Mouse (Mus musculus): Measurements from ENCODE around the gene Efna1. TPM values are rescaled to one million over a fixed set of nuclear protein-coding genes. Genes with fewer than 3 reads are reported as not detected.

Gene Efna1
- polyA plus RNA-seq, 1 experiment from 2014 or later, result 58.5 TPM

DNA sequence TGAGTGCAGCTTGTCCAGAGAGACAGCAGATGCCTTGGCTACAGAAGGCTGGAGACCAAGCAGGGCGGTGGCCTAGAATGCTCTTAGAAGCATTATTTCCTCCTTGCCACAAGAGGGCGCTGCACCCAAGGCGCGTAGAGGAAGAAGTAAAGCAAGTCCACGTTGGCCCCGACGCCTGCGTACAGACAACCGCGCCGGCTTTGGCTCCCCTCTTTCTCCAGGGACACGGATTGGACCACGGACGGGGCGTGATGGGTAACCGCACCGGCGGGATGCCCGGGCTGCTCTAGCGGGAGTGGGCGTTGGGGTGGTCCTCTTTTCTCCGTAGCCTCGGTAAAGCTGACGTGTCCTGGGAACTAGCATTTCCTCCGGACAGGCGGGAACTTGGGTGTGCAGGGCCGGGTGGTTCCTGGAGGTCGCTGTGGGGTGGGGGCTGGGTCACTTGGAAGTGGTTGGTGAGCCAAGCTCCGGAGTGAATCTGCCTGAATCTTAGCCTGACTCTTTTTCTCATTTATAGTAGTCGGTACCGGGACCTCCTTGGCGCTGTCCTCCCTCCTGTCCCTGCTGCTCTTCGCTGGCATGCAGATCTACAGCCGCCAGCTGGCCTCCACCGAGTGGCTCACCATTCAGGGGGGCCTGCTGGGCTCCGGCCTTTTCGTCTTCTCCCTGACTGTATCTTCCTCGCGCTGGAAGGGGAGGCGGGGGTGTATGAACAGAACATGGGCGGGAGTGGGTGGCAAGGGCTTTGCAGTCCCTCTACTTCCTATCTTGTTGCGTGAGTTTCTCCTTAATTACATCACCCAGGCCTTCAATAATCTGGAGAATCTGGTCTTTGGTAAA, 34.5 kb downstream of the Efna1 start, which contains the start of gene Trim46:
Gene Trim46 (minus strand): TSS at position 49 of the 840 bp plus-strand sequence.
- Histone ChIP-seq H3K9ac (peak within 1 kb of the TSS; percentile 79), H3K4me1 (replicated peaks) (peaks cover 44% of the 10 kb centered on the region), H3K27me3 (replicated peaks) (0 out of 2 replicates have a peak, but pooled peaks cover 6% of the 10 kb centered on the region), H3K9me3 (no peaks in the 10 kb centered on the region), H3K4me2 (replicated peaks) (peak within 1 kb of the TSS; percentile 83), H3K4me3 (replicated peaks) (peak within 1 kb of the TSS; percentile 62), H3K36me3 (0 out of 2 replicates have a peak, but pooled peaks cover 10% of the 10 kb centered on the region), H3K27ac (peak within 1 kb of the TSS; percentile 70)
- peak; percentile 78 for ATAC-seq
- under 1% methylated on average over 42 of the region's 42 CpGs for WGBS

DNA sequence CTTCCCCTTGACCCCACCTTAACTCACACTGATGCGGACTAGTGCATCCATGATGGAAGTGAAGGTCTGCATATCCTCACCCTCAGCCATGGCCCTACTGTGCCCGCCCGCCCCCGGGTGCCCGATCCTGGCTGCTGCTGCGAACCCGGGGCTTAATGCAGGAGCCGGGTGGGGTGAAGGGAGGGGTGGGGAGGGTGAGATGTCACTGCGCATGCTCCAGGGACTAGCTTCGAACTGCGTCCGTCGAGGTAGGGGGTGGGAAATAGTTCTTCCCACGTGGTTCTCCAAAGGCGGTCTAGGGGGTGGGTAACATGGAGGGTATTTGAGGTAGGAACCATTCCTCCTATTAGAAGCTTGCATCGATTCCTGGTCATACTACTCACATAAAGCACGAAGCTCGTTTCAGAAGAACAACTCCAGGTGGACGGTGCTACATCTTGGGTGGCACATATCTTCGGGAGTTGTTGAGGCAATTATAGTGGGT, 35.2 kb downstream of the Efna1 start, which contains the start of gene Krtcap2:
Gene Krtcap2 (plus strand): TSS at position 279 of the 484 bp plus-strand sequence.
- 5% methylated on average over 20 of the region's 20 CpGs for WGBS
- peaks cover 36% of the 10 kb centered on the region for H3K4me1 ChIP-seq (replicated peaks)
- H3K27me3 ChIP-seq (replicated peaks), result 0 out of 2 replicates have a peak, but pooled peaks cover 6% of the 10 kb centered on the region
- peak within 1 kb of the TSS; percentile 79 for H3K9ac ChIP-seq
- peak within 1 kb of the TSS; percentile 70 for H3K27ac ChIP-seq
- no peaks in the 10 kb centered on the region for H3K9me3 ChIP-seq
- H3K4me2 ChIP-seq (replicated peaks), result peak within 1 kb of the TSS; percentile 83
- H3K36me3 ChIP-seq, result 0 out of 2 replicates have a peak, but pooled peaks cover 10% of the 10 kb centered on the region
- peak within 1 kb of the TSS; percentile 62 for H3K4me3 ChIP-seq (replicated peaks)
- peak; percentile 29 for ATAC-seq

DNA sequence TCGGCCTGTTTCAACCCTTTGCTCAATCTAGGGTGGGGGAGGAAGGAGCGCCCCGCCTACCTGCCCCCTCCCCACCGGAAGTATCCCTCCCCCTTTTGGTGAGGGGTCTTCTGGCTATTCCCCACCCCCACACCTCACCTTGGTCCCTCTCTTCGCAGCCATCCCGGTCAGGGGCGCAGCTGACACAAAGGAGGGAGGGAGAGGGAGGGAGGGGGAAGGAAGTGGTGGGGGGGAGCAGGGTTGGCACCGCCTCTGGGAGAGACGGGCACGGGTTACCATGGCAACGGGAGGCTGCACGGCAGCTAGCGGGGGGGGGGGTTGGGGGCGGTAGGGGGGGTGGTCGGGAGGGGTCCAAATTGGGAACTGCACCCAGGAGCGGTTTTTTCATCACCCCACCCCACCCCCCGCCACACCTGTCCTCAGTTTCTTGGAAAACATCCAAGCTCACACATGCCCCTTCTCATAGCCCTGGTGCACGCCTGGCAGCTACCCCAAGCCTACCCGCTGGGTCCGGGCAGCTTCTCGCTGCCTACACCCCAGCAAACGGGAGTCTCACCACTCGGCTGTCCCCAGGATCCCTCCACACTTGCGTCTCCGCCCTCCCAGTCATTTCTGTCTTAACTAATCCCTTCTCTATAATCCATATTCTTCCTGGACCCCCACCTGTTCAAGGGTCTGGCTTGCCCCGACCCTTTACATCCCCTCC, 35.8 kb downstream of the Efna1 start:
- Histone ChIP-seq H3K9ac (peak overlapping the region; percentile 20; the same call in 1 of the 2 replicates), H3K27me3 (replicated peaks) (0 out of 2 replicates have a peak, but pooled peaks cover 6% of the 10 kb centered on the region), H3K27ac (no peak overlapping the region), H3K4me2 (replicated peaks) (peak overlapping the region; percentile 83), H3K36me3 (0 out of 2 replicates have a peak, but pooled peaks cover 10% of the 10 kb centered on the region), H3K4me1 (replicated peaks) (peaks cover 34% of the 10 kb centered on the region), H3K4me3 (replicated peaks) (peak overlapping the region; percentile 62), H3K9me3 (no peaks in the 10 kb centered on the region)
- ATAC-seq, result peak; percentile 17; the same call in 1 of the 2 replicates
- under 1% methylated on average over 18 of the region's 26 CpGs for WGBS

- Histone ChIP-seq H3K27me3 (replicated peaks) (0 out of 2 replicates have a peak, but pooled peaks cover 6% of the 10 kb centered on the region), H3K4me2 (replicated peaks) (peak overlapping the region; percentile 83), H3K36me3 (0 out of 2 replicates have a peak, but pooled peaks cover 7% of the 10 kb centered on the region), H3K4me3 (replicated peaks) (peak overlapping the region; percentile 62), H3K4me1 (replicated peaks) (peaks cover 34% of the 10 kb centered on the region), H3K9ac (peak overlapping the region; percentile 20; the same call in 1 of the 2 replicates), H3K27ac (no peak overlapping the region), H3K9me3 (no peaks in the 10 kb centered on the region)
- WGBS, result 23% methylated on average over 25 of the region's 25 CpGs
- peak; percentile 21; the same call in 1 of the 2 replicates for ATAC-seq
Observed at GRCm38 (mm10) chr3:89244158-89244981, 36.6 kb downstream of the Efna1 start.

DNA sequence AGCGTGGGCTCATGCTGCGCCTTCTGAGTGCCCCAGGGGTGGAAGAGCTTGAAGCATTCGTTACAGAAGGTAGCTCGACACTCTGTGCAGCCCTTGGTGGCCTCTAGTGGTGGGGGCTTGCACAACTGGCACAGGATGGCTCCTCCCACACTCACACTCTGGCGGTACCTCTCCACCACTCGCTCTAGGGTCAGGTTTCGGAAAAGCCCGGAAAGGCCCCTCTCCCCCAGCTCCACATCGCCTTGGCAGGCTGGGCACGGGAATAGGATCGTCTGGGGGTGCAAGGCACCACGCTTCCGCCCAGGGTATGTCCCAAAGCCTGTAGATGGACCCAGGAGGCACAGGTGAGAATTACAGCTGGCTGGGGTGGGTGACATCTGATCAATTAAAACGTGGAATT, 37.3 kb downstream of the Efna1 start:
- ATAC-seq, result peak; percentile 29
- no peak overlapping the region for H3K27ac ChIP-seq
- no peak overlapping the region for H3K4me3 ChIP-seq (replicated peaks)
- peaks cover 34% of the 10 kb centered on the region for H3K4me1 ChIP-seq (replicated peaks)
- H3K4me2 ChIP-seq (replicated peaks), result peak overlapping the region; percentile 83
- 0 out of 2 replicates have a peak, but pooled peaks cover 6% of the 10 kb centered on the region for H3K27me3 ChIP-seq (replicated peaks)
- 0 out of 2 replicates have a peak, but pooled peaks cover 3% of the 10 kb centered on the region for H3K36me3 ChIP-seq
- H3K9ac ChIP-seq, result no peak overlapping the region
- no peaks in the 10 kb centered on the region for H3K9me3 ChIP-seq
- 20% methylated on average over 14 of the region's 14 CpGs for WGBS

- Histone ChIP-seq H3K9me3 (no peaks in the 10 kb centered on the region), H3K27me3 (replicated peaks) (0 out of 2 replicates have a peak, but pooled peaks cover 6% of the 10 kb centered on the region), H3K4me1 (replicated peaks) (peaks cover 35% of the 10 kb centered on the region), H3K36me3 (no peaks in the 10 kb centered on the region), H3K9ac (no peak overlapping the region), H3K27ac (no peak overlapping the region), H3K4me3 (replicated peaks) (no peak overlapping the region), H3K4me2 (replicated peaks) (no peak overlapping the region)
- no peak for ATAC-seq
- 69% methylated on average over 9 of the region's 9 CpGs for WGBS
Observed at GRCm38 (mm10) chr3:89242331-89242895, 38.5 kb downstream of the Efna1 start.

- 57% methylated on average over 12 of the region's 12 CpGs for WGBS
- ATAC-seq, result peak; percentile 75
- no peaks in the 10 kb centered on the region for H3K27me3 ChIP-seq (replicated peaks)
- peaks cover 12% of the 10 kb centered on the region for H3K4me1 ChIP-seq (replicated peaks)
- H3K4me2 ChIP-seq (replicated peaks), result peak overlapping the region; percentile 32
- no peak overlapping the region for H3K4me3 ChIP-seq (replicated peaks)
- H3K9me3 ChIP-seq, result no peaks in the 10 kb centered on the region
- no peak overlapping the region for H3K27ac ChIP-seq
- no peaks in the 10 kb centered on the region for H3K36me3 ChIP-seq
- H3K9ac ChIP-seq, result no peak overlapping the region
Observed at GRCm38 (mm10) chr3:89238494-89238893, 42.4 kb downstream of the Efna1 start.

GRCm38 (mm10) chr3:89237682-89238081, 43.3 kb downstream of the Efna1 start:
- no peak overlapping the region for H3K27ac ChIP-seq
- no peaks in the 10 kb centered on the region for H3K36me3 ChIP-seq
- H3K4me3 ChIP-seq (replicated peaks), result no peak overlapping the region
- 92% methylated on average over 21 of the region's 21 CpGs for WGBS
- H3K4me1 ChIP-seq (replicated peaks), result peaks cover 17% of the 10 kb centered on the region; the same call in 1 of the 2 replicates
- H3K27me3 ChIP-seq (replicated peaks), result no peaks in the 10 kb centered on the region
- no peak for ATAC-seq
- no peak overlapping the region for H3K9ac ChIP-seq
- H3K4me2 ChIP-seq (replicated peaks), result no peak overlapping the region
- H3K9me3 ChIP-seq, result no peaks in the 10 kb centered on the region

DNA sequence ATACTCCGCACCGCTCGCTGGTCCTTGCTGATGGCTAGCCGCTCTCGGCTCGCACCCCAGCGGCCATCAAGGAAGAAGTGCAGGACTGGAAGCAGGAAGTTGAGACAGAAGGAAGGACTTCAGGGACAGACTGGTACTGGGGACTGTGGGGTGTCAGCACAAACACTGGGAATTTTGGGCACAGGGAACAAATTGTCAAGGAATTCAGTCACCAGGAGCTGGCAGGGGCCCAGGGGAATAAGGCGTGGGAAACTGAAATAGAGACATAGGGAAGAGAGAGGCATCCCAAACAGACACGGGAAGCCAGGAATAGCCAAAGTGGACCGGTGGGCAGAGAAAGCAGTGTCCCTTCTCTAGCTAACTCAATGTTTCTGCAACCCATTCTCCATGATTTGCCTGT, 44.4 kb downstream of the Efna1 start:
- Histone ChIP-seq H3K9me3 (no peaks in the 10 kb centered on the region), H3K4me2 (replicated peaks) (no peak overlapping the region), H3K36me3 (no peaks in the 10 kb centered on the region), H3K4me3 (replicated peaks) (no peak overlapping the region), H3K9ac (no peak overlapping the region), H3K4me1 (replicated peaks) (peaks cover 18% of the 10 kb centered on the region; the same call in 1 of the 2 replicates), H3K27ac (no peak overlapping the region), H3K27me3 (replicated peaks) (no peaks in the 10 kb centered on the region)
- no peak for ATAC-seq
- WGBS, result 91% methylated on average over 10 of the region's 10 CpGs

- Histone ChIP-seq H3K9ac (no peak overlapping the region), H3K36me3 (no peaks in the 10 kb centered on the region), H3K27me3 (replicated peaks) (no peaks in the 10 kb centered on the region), H3K4me3 (replicated peaks) (no peak overlapping the region), H3K9me3 (no peaks in the 10 kb centered on the region), H3K27ac (no peak overlapping the region), H3K4me1 (replicated peaks) (peaks cover 22% of the 10 kb centered on the region; the same call in 1 of the 2 replicates), H3K4me2 (replicated peaks) (no peak overlapping the region)
- WGBS, result 63% methylated on average over 14 of the region's 14 CpGs
- ATAC-seq, result peak; percentile 62
Observed at GRCm38 (mm10) chr3:89233562-89234110, 47.3 kb downstream of the Efna1 start.

- Histone ChIP-seq H3K9me3 (no peaks in the 10 kb centered on the region), H3K4me2 (replicated peaks) (no peak overlapping the region), H3K27me3 (replicated peaks) (no peaks in the 10 kb centered on the region), H3K4me3 (replicated peaks) (no peak overlapping the region), H3K36me3 (no peaks in the 10 kb centered on the region), H3K4me1 (replicated peaks) (peaks cover 22% of the 10 kb centered on the region), H3K9ac (no peak overlapping the region), H3K27ac (no peak overlapping the region)
- WGBS, result 55% methylated on average over 6 of the region's 6 CpGs
- ATAC-seq, result no peak
Observed at GRCm38 (mm10) chr3:89232614-89233013, 48.3 kb downstream of the Efna1 start.
